Mouse (Mus musculus): Measurements from ENCODE around the gene Wfdc10. TPM values are rescaled to one million over a fixed set of nuclear protein-coding genes. Genes with fewer than 3 reads are reported as not detected.

Wfdc10 gene
- polyA plus RNA-seq, 2 experiments, result not detected

DNA sequence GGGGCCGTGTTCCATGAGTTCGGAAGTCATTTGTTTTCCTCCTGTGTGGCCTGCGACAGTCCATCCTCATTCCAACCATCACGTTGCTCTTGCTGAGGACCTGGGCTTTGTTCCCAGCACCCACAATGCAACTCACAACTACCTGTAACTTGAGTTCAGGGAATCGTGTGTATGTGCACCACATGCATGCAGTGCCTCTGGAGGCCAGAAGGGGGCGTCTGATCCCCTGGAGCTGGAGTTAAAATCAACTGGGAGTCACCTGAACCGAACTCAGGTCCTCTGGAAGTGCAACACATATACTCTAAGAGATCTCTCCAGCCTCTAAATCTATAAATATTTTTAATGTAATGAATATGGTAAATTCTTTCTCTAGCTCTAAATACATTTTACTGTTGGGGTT lies 20.3 kb downstream of the Wfdc10 start:
- Histone ChIP-seq H3K36me3 (replicated peaks; ENCODE audit: control insufficient read depth, insufficient read depth, low read depth) (no peaks in the 10 kb centered on the region), H3K27me3 (ENCODE audit: control insufficient read depth, insufficient read depth, low read length) (no peaks in the 10 kb centered on the region), H3K9me3 (ENCODE audit: control insufficient read depth, low read length) (no peaks in the 10 kb centered on the region), H3K4me3 (ENCODE audit: insufficient read depth in 1 of 2, low read depth in 2 of 2, low read length in 2 of 2) (no peak overlapping the region), H3K4me2 (ENCODE audit: low read depth) (no peak overlapping the region), H3K4me1 (replicated peaks; ENCODE audit: control insufficient read depth in 2 of 2, insufficient read depth in 2 of 2, low read length in 1 of 2) (peaks cover 0 to 2% of the 10 kb centered on the region in 2 experiments; a peak in 2 of 4 replicates), H3K9ac (replicated peaks) (no peak overlapping the region), H3K27ac (no peak overlapping the region)
- DNase-seq (ENCODE audit: low read depth in 3 of 3, low spot score in 3 of 3), result no peak
- TF ChIP-seq EP300 (IDR thresholded peaks at IDR 0.05; ENCODE audit: low read depth) (no peak), CTCF (IDR thresholded peaks at IDR 0.05; ENCODE audit: low read depth) (peak; percentile 70)
- no peak for ATAC-seq (ENCODE audit: insufficient read depth)
- WGBS (ENCODE audit: insufficient replicate concordance), result 66% methylated on average over 7 of the region's 7 CpGs

DNA sequence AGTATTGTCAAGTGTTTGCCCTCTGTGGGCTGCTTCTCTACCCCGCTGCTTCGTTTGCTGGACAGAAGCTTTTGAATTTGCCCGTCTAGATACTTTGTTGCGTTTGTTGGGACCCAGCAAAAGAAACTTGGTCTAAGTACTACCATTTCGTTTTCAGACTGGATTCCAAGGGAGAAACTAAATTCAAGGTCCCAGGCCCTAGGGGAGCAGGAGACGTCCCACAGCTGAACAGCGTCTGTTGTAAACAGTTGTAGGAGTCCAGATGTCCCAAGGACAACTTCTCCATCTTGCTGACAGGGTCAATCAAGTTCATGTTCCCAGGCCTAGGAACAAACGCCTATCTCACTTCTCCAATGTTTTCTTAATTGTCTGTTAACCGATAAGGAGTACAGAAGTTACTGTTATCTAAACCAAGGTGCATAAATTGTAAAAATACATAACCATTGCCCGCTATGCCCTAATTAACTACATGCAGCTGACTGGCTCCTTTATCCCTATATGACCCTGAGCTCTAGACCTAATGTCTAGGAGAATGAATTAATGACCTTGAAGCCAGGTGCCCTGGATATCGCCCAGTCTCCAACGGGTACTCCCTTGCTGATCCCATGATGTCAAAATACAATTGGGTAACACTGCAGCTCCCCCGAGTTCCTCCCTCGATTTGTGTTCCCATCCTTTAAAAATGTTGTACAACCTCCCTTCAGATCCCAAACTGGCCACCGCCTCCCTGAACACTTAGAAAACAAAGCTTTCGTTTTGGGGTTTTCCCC lies 21.3 kb downstream of the Wfdc10 start:
- Histone ChIP-seq H3K9ac (replicated peaks) (no peak overlapping the region), H3K4me2 (ENCODE audit: low read depth) (no peak overlapping the region), H3K4me3 (ENCODE audit: insufficient read depth in 1 of 2, low read depth in 2 of 2, low read length in 2 of 2) (no peak overlapping the region), H3K27me3 (ENCODE audit: control insufficient read depth, insufficient read depth, low read length) (no peaks in the 10 kb centered on the region), H3K27ac (no peak overlapping the region), H3K9me3 (ENCODE audit: control insufficient read depth, low read length) (no peaks in the 10 kb centered on the region), H3K36me3 (replicated peaks; ENCODE audit: control insufficient read depth, insufficient read depth, low read depth) (no peaks in the 10 kb centered on the region), H3K4me1 (replicated peaks; ENCODE audit: control insufficient read depth in 2 of 2, insufficient read depth in 2 of 2, low read length in 1 of 2) (peaks cover 0 to 2% of the 10 kb centered on the region in 2 experiments; a peak in 2 of 4 replicates)
- no peak for ATAC-seq (ENCODE audit: insufficient read depth)
- TF ChIP-seq CTCF (IDR thresholded peaks at IDR 0.05; ENCODE audit: low read depth) (no peak), EP300 (IDR thresholded peaks at IDR 0.05; ENCODE audit: low read depth) (no peak)
- no peak for DNase-seq (ENCODE audit: low read depth in 3 of 3, low spot score in 3 of 3)
- WGBS (ENCODE audit: insufficient replicate concordance), result 65% methylated on average over 16 of the region's 16 CpGs

DNA sequence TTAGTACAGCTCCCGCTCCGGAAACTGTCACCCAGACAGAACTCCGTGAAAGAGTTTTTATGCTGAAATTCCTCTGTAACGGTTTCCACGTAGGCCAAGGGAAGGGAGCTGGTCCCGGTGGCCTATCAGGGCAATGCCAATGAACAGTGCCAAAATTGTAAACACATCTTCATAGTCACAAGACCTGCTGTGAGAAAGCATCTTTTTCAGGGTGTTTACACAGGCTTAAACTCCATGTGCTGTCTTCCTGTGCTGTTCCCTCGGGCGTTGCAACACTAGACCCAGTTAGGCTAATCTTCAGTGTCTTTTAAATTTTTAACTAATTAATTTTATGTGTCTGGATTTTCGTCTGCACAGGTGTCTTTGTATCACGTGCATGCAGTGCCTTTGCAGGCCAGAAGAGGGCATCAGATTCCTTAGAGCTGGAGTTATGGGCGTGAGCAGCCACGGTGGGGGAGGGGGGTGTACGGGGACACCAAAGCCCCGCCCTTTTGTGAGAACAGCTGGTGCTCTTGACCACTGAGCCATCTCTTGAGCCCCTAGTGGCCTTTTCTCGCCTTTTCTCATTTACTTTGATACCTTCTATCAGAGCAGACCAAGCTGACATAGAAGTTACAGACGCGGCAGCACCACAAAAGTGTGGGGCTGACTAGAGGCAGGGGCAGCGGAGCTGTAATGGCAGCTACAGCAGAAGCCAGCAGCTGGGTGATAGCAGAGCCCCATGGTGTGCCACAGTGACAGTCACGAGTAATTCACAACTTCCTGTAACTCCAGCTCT lies 23.2 kb downstream of the Wfdc10 start:
- peak; percentile 47; the same call in 1 of the 2 replicates for ATAC-seq (ENCODE audit: insufficient read depth)
- H3K27ac ChIP-seq, result no peak overlapping the region

DNA sequence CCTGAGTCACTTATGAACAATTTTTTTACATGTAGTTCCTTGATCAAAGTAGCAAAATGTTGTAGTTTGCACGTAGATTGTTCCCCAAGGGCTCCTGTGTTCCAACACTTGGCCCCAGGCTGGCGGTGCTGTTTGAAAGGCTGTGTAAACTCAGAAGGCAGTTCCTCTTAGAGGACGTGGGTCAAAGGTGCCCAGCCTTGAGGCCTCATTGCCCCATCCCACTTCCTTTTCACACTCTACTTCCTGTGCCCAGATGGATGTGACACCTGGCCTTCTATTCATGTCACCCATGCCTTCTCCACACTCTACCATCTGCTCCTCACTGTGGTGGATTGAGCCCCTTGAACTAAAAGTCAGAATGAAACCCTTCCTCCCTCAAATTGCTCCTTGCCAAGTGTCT lies 24.1 kb downstream of the Wfdc10 start:
- ATAC-seq (ENCODE audit: insufficient read depth) (no peak), DNase-seq (ENCODE audit: low read depth in 3 of 3, low spot score in 3 of 3) (no peak)
- Histone ChIP-seq H3K9ac (replicated peaks) (no peak overlapping the region), H3K36me3 (replicated peaks; ENCODE audit: control insufficient read depth, insufficient read depth, low read depth) (no peaks in the 10 kb centered on the region), H3K4me1 (replicated peaks; ENCODE audit: control insufficient read depth in 2 of 2, insufficient read depth in 2 of 2, low read length in 1 of 2) (peaks cover 0 to 2% of the 10 kb centered on the region in 2 experiments; a peak in 2 of 4 replicates), H3K27me3 (ENCODE audit: control insufficient read depth, insufficient read depth, low read length) (no peaks in the 10 kb centered on the region), H3K27ac (no peak overlapping the region), H3K4me3 (ENCODE audit: insufficient read depth in 1 of 2, low read depth in 2 of 2, low read length in 2 of 2) (no peak overlapping the region), H3K9me3 (ENCODE audit: control insufficient read depth, low read length) (no peaks in the 10 kb centered on the region), H3K4me2 (ENCODE audit: low read depth) (no peak overlapping the region)
- WGBS (ENCODE audit: insufficient replicate concordance), result 22% methylated on average over 3 of the region's 3 CpGs
- no peak for TF ChIP-seq CTCF (IDR thresholded peaks at IDR 0.05; ENCODE audit: low read depth)
- no peak for TF ChIP-seq EP300 (IDR thresholded peaks at IDR 0.05; ENCODE audit: low read depth)

More for the DNA sequence above, 23.2 kb downstream of the Wfdc10 start:
- H3K9ac ChIP-seq (replicated peaks), result no peak overlapping the region; the same call in 1 of the 2 replicates
- peak; percentile 19 to 41 (median 31) for DNase-seq (ENCODE audit: low read depth in 3 of 3, low spot score in 3 of 3)
- no peaks in the 10 kb centered on the region for H3K27me3 ChIP-seq (ENCODE audit: control insufficient read depth, insufficient read depth, low read length)
- H3K4me2 ChIP-seq (ENCODE audit: low read depth), result peak overlapping the region; percentile 51
- 20% methylated on average over 19 of the region's 19 CpGs for WGBS (ENCODE audit: insufficient replicate concordance)
- H3K4me1 ChIP-seq (replicated peaks; ENCODE audit: control insufficient read depth in 2 of 2, insufficient read depth in 2 of 2, low read length in 1 of 2), result peaks cover 0 to 2% of the 10 kb centered on the region in 2 experiments; a peak in 2 of 4 replicates
- H3K36me3 ChIP-seq (replicated peaks; ENCODE audit: control insufficient read depth, insufficient read depth, low read depth), result no peaks in the 10 kb centered on the region
- H3K4me3 ChIP-seq (ENCODE audit: insufficient read depth in 1 of 2, low read depth in 2 of 2, low read length in 2 of 2), result peak overlapping the region in 1 of 2 experiments; percentile 34; a peak in 2 of 4 replicates
- H3K9me3 ChIP-seq (ENCODE audit: control insufficient read depth, low read length), result no peaks in the 10 kb centered on the region
- no peak for TF ChIP-seq EP300 (IDR thresholded peaks at IDR 0.05; ENCODE audit: low read depth)
- peak; percentile 89 for TF ChIP-seq CTCF (IDR thresholded peaks at IDR 0.05; ENCODE audit: low read depth)

DNA sequence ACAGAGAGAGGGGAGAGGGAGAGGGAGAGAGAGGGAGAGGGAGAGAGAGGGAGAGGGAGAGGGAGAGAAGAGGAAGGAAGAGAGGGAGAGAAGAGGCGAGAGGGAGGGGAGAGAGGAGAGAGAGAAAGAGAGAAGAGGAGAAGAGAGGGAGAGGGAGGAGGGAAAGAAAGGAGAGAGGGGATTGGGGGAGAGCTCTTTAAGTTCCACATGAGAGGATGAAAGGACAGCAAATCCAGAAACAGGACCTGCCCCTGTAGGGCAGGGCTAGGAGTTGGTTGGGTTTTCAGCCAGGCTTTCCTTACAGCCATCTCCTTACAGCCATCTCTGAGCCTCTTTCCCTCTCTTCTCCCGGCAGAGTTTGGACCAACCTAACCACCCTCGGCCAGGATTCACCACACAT lies 29.0 kb downstream of the Wfdc10 start, which contains the start of gene Wfdc13:
TSS of gene Wfdc13 (plus strand) at position 301 of the 400 bp plus-strand sequence.
- Histone ChIP-seq H3K27ac (no peak within 1 kb of the TSS), H3K9ac (replicated peaks) (no peak within 1 kb of the TSS), H3K4me2 (ENCODE audit: low read depth) (no peak within 1 kb of the TSS), H3K27me3 (ENCODE audit: control insufficient read depth, insufficient read depth, low read length) (no peaks in the 10 kb centered on the region), H3K4me1 (replicated peaks; ENCODE audit: control insufficient read depth in 2 of 2, insufficient read depth in 2 of 2, low read length in 1 of 2) (peaks cover 0 to 2% of the 10 kb centered on the region in 2 experiments; a peak in 2 of 4 replicates), H3K4me3 (ENCODE audit: insufficient read depth in 1 of 2, low read depth in 2 of 2, low read length in 2 of 2) (no peak within 1 kb of the TSS), H3K9me3 (ENCODE audit: control insufficient read depth, low read length) (no peaks in the 10 kb centered on the region), H3K36me3 (replicated peaks; ENCODE audit: control insufficient read depth, insufficient read depth, low read depth) (no peaks in the 10 kb centered on the region)
- WGBS (ENCODE audit: insufficient replicate concordance), result 47% methylated on average over 3 of the region's 3 CpGs
- DNase-seq (ENCODE audit: low read depth in 3 of 3, low spot score in 3 of 3) (no peak), ATAC-seq (ENCODE audit: insufficient read depth) (no peak)
- TF ChIP-seq EP300 (IDR thresholded peaks at IDR 0.05; ENCODE audit: low read depth) (no peak), CTCF (IDR thresholded peaks at IDR 0.05; ENCODE audit: low read depth) (no peak)
